Mouse (Mus musculus) E14TG2a.4 (cell line): ENCODE results near the gene P4ha2.

ENCODE experiments used
- CTCF ChIP-seq: conservative IDR thresholded peaks from 2 replicates; pipeline ENCODE4 v1.5.1; 2014; ENCODE audit warnings: low read length
- POU5F1 ChIP-seq: IDR thresholded peaks from 2 replicates; pipeline ENCODE4 v1.6.1; 2014; ENCODE audit warnings: low read length, borderline replicate concordance

DNA sequence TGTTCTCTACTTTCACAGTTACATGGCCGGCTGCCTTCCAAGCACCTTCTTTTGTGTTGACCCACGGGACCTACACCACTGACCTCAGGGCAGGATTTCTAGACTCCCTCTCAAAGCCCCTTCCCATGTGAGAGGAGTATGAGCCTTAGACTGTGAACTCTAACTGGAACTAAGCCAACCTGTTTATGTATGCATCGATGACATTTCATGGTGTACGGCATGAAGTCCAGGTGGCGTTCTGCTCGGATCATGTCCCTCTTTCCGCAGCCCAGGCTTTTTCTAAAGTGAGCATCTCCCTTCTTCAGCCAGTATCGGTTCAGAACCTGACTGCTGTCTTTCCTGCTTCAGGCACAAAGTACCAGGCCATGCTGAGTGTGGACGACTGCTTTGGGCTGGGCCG is 17.2 kb downstream of the P4ha2 start:
- TF ChIP-seq CTCF (no peak), POU5F1 (no peak)
